Mouse (Mus musculus): ENCODE results near the gene Gemin5.
A peak's percentile ranks its signal among the peaks of the same experiment; 100 is the strongest.

- TF ChIP-seq CTCF (IDR thresholded peaks at IDR 0.05; ENCODE audit: extremely low read depth, insufficient read depth, insufficient read length, insufficient replicate concordance) = no peak
- TF ChIP-seq POLR2A (IDR thresholded peaks at IDR 0.05; ENCODE audit: low read depth, low read length) = peak; percentile 26
Observed at GRCm38 (mm10) chr11:58103697-58104306, 64.5 kb downstream of the Gemin5 start, which contains the start of gene Cnot8.

Data from spleen, adult 2 months (tissue).